Mouse (Mus musculus) kidney, adult 2 months (tissue): ENCODE results near the gene Ak8. TPM values are rescaled to one million over a fixed set of nuclear protein-coding genes. Genes with fewer than 3 reads are reported as not detected.

Experiments used
- DNase-seq: peaks from one replicate; pipeline ENCODE4 v3.0.0; 2021
- H3K27ac ChIP-seq: fragments of 200-500 bp; 2 replicates; pipeline ENCODE4 v1.5.1; 2012; ENCODE audit warnings: low read depth, low read length, control low read depth, inconsistent platforms; ENCODE audit not compliant: insufficient read depth
- H3K27me3 ChIP-seq: fragments of 200-500 bp; replicated peaks from 2 replicates; pipeline ENCODE4 v1.6.1; 2012; ENCODE audit warnings: mild to moderate bottlenecking, moderate library complexity, low read length, inconsistent platforms; ENCODE audit not compliant: control insufficient read depth, insufficient read depth
- H3K36me3 ChIP-seq: fragments of 200-500 bp; 2 replicates; pipeline ENCODE4 v1.6.1; 2012; ENCODE audit warnings: mild to moderate bottlenecking, moderate library complexity, low read length, inconsistent platforms; ENCODE audit not compliant: control insufficient read depth, insufficient read depth
- H3K4me1 ChIP-seq: fragments of 200-500 bp; 2 replicates; pipeline ENCODE4 v1.6.1; 2011; ENCODE audit warnings: low read length; ENCODE audit not compliant: control insufficient read depth, insufficient read depth
- H3K4me3 ChIP-seq: fragments of 200-500 bp; 2 replicates; pipeline ENCODE4 v1.5.1; 2011; ENCODE audit warnings: mild to moderate bottlenecking, low read depth, low read length, control low read depth; ENCODE audit not compliant: insufficient read depth
- CTCF ChIP-seq: fragments of 200-500 bp; conservative IDR thresholded peaks from 2 replicates; pipeline ENCODE4 v1.5.1; 2011; ENCODE audit warnings: low read depth, mild to moderate bottlenecking, control low read depth, low read length, moderate library complexity, mixed read lengths; ENCODE audit not compliant: insufficient read depth, insufficient read length
- POLR2A ChIP-seq: fragments of 200-500 bp; IDR thresholded peaks from one replicate; pipeline ENCODE4 v1.6.1; 2011; ENCODE audit warnings: low read depth, low read length, control low read depth
- WGBS: fragments of 180-500 bp; shearing (Covaris S2); methylation state at CpG from one replicate; pipeline ENCODE4 v1.1.7; 2018; 5-methylcytosine and 5-hydroxymethylcytosine counted together
- polyA plus RNA-seq: library from polyadenylated mRNA; depleted of rRNA; stranded (reverse); fragments of >200 nt; gene quantifications from 2 replicates; pipeline ENCODE4 v1.2.3, GENCODE M21; 2012

Ak8 gene
- polyA plus RNA-seq, 1 experiment = 0.36 TPM

- Histone ChIP-seq H3K27ac (no peak overlapping the region), H3K4me3 (no peak overlapping the region), H3K4me1 (no peaks in the 10 kb centered on the region), H3K36me3 (peaks cover 2% of the 10 kb centered on the region), H3K27me3 (no peaks in the 10 kb centered on the region)
- no peak for TF ChIP-seq CTCF
- TF ChIP-seq POLR2A = no peak
- DNase-seq = peak; percentile 60
- WGBS = 59% methylated on average over 2 of the region's 2 CpGs
Measured at GRCm38 (mm10) chr2:28671438-28671837, 28.5 kb upstream of the Ak8 start.

DNA sequence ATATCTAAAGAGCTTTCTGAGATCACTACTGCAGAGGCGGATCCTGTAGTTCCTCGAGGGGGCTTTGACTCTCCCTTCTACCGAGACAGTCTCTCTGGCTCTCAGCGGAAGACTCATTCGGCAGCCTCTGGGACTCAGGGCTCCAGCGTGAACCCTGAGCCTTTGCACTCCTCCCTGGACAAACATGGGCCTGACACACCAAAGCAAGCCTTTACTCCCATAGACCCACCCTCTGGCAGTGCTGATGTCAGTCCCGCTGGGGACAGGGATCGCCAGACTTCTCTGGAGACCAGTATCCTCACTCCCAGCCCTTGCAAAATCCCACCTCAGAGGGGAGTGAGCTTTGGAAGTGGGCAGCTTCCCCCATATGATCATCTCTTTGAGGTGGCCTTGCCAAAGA lies 24.0 kb upstream of the Ak8 start:
- Histone ChIP-seq H3K27me3 (no peaks in the 10 kb centered on the region), H3K4me1 (no peaks in the 10 kb centered on the region), H3K27ac (no peak overlapping the region), H3K36me3 (peaks cover 3% of the 10 kb centered on the region), H3K4me3 (no peak overlapping the region)
- DNase-seq = no peak
- 94% methylated on average over 8 of the region's 8 CpGs for WGBS
- no peak for TF ChIP-seq POLR2A
- no peak for TF ChIP-seq CTCF

DNA sequence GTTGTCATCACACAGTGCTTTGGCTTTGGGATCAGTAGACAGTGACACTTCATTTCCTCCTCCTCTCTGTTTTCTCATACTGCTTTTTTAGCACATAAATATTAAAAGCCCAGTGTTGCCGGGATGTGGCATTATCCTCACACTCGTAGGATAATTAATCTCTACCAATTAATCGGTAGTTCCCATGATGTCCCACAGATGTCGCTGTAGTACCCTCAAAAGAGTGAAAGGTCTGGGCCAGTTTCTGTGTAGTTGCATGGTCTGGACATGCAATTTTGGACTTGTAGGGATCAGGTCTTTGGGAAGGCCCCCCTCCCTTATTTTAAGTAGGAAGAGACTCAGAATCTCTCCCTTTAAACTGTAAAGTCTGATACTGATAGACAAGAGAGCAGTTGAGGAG lies 19.3 kb upstream of the Ak8 start:
- 29% methylated on average over 4 of the region's 4 CpGs for WGBS
- no peak for TF ChIP-seq POLR2A
- peak; percentile 26 for TF ChIP-seq CTCF
- no peak overlapping the region for H3K27ac ChIP-seq
- H3K27me3 ChIP-seq = no peaks in the 10 kb centered on the region
- peak; percentile 53 for DNase-seq
- no peak overlapping the region for H3K4me3 ChIP-seq
- no peaks in the 10 kb centered on the region for H3K4me1 ChIP-seq
- peaks cover 5% of the 10 kb centered on the region for H3K36me3 ChIP-seq

GRCm38 (mm10) chr2:28681718-28682117 lies 18.2 kb upstream of the Ak8 start:
- Histone ChIP-seq H3K36me3 (peaks cover 5% of the 10 kb centered on the region), H3K27me3 (no peaks in the 10 kb centered on the region), H3K27ac (no peak overlapping the region), H3K4me3 (no peak overlapping the region), H3K4me1 (no peaks in the 10 kb centered on the region)
- peak; percentile 76 for DNase-seq
- 68% methylated on average over 4 of the region's 4 CpGs for WGBS
- TF ChIP-seq CTCF (no peak), POLR2A (no peak)

DNA sequence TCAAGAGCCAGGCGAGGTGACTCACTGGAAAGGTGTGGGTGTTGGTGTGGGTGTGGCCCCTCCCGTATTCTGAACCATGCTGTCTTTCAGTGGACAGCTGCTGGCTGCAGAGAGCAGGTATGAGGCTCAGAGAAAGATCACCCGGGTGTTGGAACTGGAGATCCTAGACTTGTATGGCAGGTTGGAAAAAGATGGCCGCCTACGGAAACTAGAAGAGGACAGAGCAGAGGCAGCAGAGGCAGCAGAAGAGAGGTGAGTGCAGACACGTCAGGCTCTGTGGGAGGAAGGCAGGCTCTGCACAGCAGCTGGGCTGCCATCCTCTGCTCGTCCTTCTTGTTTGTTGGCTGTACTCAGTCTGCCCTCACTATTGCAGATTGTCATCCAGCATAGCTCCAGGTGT lies 14.1 kb upstream of the Ak8 start:
- H3K36me3 ChIP-seq = peaks cover 4% of the 10 kb centered on the region

GRCm38 (mm10) chr2:28688431-28688830 lies 11.5 kb upstream of the Ak8 start:
- WGBS = 42% methylated on average over 3 of the region's 3 CpGs
- TF ChIP-seq CTCF = peak; percentile 63
- no peak for TF ChIP-seq POLR2A
- no peak for DNase-seq
- H3K27me3 ChIP-seq = no peaks in the 10 kb centered on the region
- H3K36me3 ChIP-seq = no peaks in the 10 kb centered on the region; the same call in 1 of the 2 replicates
- no peak overlapping the region for H3K4me3 ChIP-seq
- no peaks in the 10 kb centered on the region for H3K4me1 ChIP-seq
- H3K27ac ChIP-seq = no peak overlapping the region

More for the DNA sequence above, 14.1 kb upstream of the Ak8 start:
- TF ChIP-seq CTCF = no peak
- TF ChIP-seq POLR2A = no peak
- H3K4me1 ChIP-seq = no peaks in the 10 kb centered on the region
- no peaks in the 10 kb centered on the region for H3K27me3 ChIP-seq
- H3K27ac ChIP-seq = no peak overlapping the region
- 86% methylated on average over 7 of the region's 7 CpGs for WGBS
- no peak for DNase-seq
- H3K4me3 ChIP-seq = no peak overlapping the region

DNA sequence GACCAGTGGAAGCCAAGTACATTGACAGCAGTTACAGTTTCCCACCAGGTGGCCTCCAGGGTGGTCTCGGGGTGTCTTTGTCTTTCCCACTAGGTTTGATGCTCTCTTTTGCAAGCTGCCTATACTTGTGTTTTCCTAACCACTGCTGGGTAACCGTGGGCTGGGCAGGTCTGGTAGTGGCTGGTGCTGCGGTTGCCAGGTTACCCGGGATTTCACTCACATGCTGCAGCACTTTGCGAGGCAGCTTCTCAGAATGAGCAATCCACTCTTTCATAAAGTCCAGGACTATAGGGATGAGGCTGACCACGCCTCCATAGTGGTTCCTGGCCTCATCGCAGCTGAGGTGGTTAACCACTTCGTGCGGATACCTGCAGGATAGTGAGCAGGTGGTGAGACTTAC lies 7.3 kb upstream of the Ak8 start:
- no peaks in the 10 kb centered on the region for H3K27me3 ChIP-seq
- no peak overlapping the region for H3K27ac ChIP-seq
- no peak overlapping the region for H3K4me3 ChIP-seq
- 80% methylated on average over 9 of the region's 9 CpGs for WGBS
- H3K4me1 ChIP-seq = no peaks in the 10 kb centered on the region
- H3K36me3 ChIP-seq = no peaks in the 10 kb centered on the region
- DNase-seq = no peak
- no peak for TF ChIP-seq CTCF
- TF ChIP-seq POLR2A = no peak
